Mouse (Mus musculus) stomach, postnatal 0 days (tissue): ENCODE results near the gene Grm8.

Experiments used
- CTCF ChIP-seq: IDR thresholded peaks from 2 replicates; pipeline ENCODE4 v1.5.1; 2016; ENCODE audit warnings: antibody characterized with exemption, low read depth, mild to moderate bottlenecking, moderate library complexity
- EP300 ChIP-seq: optimal IDR thresholded peaks from 2 replicates; pipeline ENCODE3; 2016; ENCODE audit warnings: antibody characterized with exemption

- TF ChIP-seq CTCF (no peak), EP300 (no peak)
These were observed 372.9 kb downstream of the Grm8 start for GRCm38 (mm10) chr6:27762061-27762460.
